Mouse (Mus musculus) mouse trophoblast stem cell (cell line): ENCODE measurements around the gene Ssbp4.

Source experiments
- in situ Hi-C, 2 experiments: fragments of 300-500 bp; cut with MseI, MboI; formaldehyde crosslinking; loops; 2 replicates in 1 of 2; 3 replicates in 1 of 2; pipeline ENCODE4 v1.15.1; 2025

The Ssbp4 gene

DNA sequence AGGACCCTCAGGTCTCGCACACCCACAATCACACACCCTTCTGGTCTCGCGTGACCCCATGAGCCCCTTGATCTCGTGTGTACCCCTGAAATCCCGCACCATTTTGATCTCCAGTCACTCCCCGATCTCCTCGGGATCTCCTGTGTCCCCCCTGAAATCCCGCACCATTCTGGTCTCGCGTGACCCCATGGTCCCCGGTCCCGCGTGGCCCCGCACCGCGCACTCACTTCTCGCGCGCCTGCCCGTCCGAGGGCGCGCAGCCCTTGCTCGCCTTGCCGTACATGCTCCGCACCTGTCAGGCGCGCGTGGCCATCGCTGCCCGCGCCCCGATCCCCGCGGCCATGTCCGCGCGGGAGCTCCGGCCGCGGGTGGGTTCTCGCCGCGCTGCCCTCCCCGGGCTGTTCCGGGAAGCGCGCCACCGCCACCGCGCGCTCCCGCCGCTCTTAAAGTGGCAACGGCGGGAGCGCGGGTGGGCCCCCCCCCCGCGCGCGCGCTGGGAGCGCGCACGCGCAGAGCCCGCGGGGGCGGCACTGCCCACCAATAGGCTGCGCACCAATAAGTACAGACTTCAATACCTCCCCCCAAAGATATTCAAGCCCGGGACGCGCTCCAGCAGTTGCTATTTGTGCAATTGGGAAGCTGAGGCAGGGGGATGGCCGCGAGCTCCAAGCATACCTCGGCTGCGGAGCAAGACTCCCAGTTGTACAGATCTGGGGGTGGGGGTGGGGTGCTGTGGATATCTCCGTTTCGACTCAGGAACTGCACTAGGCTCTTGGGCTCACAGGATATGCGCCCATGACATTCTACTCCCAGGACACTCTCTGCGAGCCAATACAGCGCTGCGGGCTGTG is 549 bp downstream of the Ssbp4 start:
- in situ Hi-C loops = no loop called here

DNA sequence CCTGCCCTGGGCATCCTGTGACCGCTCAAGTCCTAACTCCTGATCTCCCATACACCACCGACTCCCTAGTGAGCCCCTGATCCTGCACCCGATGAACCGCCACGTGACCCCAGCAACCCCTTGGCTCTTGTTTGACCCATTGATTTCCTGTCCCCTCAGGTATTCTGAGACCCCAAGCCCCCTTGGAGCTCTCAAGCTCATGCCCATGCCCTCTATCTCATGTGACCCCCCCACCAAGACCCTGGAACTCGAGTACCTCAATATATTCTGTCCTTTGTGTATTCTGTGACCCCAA is 1.1 kb downstream of the Ssbp4 start:
- in situ Hi-C loops = no loop called here

DNA sequence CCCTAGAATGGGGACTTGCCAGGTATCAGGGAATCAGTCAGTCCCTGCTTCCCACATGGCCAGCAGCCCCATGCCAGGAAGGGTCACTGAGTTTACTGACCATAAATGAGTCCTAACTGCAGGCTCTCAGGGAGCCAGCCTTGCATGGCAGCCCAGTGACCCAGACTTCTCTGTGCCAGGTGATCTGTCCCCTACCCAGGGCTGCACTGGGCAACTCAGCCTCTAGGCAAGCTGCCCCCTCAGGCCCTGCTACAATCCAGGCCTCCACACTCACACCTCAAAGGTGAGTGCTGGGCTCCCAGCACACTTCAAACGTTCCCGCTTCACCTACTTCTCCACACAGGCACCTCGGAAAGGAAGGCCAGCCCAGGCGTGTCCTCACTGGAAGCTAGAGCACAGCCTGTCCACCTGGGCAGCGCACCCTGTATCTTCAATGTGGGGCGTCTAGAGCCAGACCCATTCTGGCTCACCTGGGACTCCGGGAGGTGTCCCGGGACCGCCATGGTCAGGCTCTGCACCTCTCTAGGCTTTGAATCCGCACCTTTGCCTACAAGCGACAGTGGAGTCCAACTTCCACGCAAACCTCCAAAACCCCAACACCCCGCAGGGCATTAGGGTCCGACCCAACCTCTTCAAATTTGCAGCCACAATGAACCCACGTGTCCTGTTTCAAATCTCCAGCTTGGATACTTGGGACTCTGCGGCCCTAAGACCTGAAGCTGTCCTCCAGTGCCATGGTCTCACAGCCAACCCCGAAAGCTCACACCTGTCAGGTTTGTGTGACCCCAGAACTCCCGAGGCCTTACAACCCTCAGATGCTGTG is 1.7 kb downstream of the Ssbp4 start:
- in situ Hi-C loops = no loop called here

DNA sequence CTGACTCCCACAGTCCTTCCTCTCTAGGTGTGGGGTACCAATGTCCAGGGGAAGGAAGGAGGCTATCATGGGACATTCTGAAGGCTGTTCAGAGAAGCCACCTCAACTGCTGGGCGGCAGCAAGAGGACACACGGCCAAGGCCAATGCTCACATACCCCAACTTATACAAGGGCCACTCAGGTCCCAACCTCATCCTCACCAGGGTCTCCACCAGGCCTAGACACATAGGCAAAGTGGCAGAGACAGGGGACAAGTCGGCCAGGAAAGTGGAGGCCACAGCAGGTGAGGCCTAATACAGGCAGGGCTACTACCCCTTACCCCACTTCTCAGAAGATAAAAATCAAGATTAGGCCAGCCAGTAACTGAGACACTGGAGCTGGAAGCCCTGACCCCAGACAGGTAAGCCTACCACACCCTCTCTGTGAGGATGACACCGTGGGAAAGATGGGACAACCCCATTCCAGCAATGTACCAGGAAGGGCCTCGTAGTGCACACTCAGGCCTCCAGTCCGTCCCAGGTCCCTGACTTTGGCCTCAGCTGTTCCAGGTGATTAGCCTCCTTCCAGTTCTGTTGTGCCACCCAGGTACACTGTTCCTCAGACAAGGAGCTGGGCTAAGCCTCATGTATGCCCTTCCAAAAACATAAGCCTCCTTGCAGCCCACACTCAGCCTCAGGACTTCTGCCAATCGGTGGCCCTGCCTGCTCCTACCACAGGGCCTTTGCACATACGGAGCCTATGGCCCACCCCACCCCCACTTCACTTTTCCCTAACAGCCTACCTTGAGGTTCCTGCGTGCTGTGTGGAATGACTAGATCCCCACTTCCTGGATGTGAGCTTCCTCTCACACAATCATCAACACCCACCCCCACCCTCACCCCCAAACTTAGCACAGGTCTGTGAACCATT is 2.5 kb downstream of the Ssbp4 start:
- in situ Hi-C loops = no loop called here

DNA sequence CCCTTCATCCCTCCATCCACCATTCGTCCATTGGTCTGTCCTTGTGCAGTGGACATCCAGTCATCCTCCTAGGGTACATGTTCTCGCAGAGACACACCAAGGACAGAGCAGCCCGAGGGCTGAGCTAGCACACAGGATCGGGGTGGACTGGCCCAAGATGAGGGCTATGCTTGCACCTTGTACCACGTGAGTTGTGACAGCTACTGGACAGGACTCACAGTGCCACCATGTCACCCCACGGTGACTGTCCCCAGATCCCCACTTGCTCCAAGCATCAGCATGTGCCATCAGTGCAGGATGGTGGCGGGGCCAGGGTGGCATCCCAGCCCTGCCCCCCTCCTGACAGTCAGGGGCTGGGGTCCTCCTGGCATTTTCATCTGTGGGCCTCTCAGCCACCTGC is 4.1 kb downstream of the Ssbp4 start:
- in situ Hi-C loops = no loop called here

DNA sequence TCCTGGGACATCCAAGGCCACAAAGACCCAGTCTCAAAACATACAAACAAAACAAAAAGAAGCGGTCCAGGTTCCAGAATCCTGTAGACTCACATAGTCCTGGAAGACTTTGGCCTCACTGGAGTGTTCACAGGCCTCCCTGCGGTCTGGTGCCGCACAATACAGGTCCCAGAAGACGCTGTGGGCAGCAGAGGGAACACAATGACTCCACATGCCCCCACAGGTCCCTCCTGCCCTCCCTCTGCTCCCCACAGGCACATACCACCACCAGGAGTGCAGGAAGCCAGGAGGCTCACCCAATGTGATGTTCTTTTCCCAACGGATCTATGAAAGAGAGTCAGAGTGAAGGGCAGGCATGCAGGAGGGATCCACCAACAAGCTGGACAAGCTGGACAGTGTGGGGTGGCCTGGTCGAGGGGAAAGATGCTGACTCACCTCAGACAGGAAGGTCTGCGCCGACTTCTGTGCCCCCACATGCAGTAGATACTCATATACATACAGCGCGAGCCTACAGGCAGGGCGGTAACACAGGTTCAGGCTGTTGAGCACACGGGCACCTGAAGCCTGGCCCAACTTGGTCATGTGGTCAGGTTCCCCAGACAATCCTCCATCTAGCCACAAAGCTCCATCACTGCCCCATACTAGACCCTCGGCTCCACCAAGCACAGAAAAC is 6.4 kb downstream of the Ssbp4 start:
- in situ Hi-C loops = no loop called here

DNA sequence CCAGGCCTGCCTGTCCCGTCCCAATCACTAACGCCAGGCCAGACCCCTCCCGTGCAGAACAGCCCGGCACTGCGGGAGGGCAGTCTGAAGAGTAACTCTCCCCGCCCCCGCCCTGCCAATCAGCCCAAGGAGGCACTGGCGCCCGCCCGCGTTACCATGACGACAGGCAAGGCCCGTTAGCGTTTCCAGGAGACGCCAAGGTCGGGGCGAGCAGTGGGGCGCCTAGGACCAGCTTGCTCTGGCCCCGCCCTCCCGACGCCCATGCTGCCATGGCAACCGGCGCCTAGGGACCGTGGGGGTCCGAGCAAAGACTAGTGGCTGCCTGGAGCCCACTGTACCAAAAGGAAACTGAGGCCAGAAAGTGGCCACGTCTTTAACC is 7.4 kb downstream of the Ssbp4 start:
- in situ Hi-C loops = no loop called here

DNA sequence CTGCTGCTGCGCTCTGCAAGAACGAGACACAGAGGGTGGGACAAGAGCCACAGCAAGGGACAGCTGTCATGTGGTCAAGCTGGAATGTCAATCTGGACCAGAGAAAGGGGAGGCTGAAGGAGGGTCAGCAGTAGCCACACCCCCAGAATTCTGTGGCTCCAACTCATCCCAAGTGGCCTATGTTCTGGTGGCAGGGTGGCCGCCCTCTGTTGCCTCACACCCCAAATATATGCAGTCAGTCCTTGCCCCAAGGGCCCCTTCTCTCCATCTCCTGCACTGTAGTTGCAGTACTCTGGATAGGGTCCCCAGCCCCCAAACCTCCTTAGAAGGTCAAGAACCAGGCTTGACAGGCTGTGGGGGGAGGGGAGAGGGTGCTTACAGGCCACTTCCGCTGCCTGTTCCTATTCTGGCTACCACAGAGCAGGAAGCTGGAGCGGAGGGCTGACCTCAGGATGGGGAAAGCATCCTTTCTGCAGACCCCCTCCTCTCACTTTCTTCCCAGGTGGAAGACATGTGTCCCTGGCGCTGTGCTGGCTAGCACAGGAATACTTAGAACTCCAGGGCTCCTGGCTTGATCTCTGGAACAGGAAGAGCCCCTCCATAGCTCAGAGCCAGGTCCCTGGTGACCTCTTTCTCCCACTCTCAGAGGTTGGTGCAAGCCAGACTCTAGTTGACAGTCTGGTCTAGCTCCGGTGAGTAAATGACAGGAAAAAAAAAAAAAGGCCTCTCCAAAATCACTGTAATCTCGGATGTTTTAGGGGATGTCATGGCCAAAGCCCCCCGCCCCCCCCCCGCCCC is 8.0 kb downstream of the Ssbp4 start:
- in situ Hi-C loops = no loop called here

DNA sequence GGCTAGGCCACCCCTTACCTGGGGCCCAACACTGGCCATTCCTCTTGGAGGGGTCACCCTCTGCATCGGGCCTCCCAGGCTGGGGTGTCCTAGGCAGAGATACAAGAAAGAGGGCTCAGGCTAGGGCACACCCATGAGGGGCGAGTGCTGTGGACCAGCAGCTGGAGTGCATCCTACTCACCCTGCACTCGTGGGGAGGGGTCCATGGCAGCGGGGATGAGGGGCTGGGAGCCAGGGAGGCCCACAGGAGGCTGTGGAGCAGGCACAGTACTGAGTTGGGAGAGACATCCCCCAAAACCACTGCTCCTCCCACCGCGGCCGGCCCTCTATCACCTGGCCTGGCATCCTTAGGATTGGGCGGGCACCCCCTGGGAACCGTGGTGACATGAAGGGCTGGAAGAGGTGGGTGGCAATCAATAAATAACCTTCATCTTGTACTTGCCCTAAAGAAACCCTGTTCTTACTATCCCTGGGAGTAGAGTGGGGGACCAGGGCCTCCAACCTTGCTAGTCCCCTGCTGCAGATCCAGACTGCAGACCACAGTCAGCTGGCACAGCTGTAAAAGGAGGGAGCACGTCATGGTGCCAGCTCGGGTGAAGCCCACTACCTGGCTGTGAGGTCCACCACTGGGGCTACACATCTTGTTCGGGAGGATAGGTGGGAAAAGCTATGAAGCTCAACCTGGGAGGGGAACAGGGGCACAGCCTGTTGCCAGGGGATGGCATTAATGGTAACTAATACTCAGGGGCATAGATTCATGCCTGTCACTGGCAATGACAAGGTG is 9.0 kb downstream of the Ssbp4 start:
- in situ Hi-C loops = no loop called here

DNA sequence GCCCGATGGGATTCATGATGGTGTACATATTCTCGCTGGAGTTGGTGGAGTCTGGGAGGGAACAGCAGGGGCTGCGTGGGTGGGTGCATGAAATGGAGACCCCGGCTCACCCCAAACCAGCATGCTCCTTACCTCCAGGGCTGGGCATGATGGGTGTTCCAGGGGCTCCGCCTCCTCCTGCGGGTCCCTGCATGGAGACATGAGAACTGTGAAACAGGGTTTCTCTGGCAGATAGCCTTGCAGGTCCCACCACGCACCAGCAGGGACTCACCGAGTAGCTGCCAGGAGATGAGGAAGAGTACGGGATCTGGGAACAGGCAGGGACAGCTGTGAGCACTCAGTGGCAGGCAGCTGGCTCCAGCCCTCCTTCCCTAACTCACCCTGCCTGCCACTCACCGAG is 9.9 kb downstream of the Ssbp4 start:
- in situ Hi-C loops = no loop called here

DNA sequence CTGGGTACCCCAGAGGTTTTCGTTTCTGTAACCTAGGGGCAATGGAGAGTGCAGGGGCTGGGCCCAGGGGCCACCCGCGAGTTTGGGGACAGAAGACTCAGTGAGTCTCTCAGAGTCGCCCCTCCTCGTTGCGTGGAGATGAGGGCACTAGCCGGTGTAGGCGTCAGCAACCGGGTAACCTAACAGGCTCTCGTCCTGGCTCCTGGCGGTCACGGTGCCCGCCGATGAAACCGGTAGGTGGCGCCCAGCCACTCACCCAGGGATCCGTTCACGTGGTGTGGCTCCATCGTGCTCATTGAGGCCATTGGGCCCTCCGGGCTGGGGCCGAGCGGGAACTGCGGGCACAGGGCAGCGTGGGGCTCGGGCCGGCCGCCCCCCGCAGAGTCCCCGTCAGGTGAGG is 10.4 kb downstream of the Ssbp4 start:
- in situ Hi-C loops = no loop called here

DNA sequence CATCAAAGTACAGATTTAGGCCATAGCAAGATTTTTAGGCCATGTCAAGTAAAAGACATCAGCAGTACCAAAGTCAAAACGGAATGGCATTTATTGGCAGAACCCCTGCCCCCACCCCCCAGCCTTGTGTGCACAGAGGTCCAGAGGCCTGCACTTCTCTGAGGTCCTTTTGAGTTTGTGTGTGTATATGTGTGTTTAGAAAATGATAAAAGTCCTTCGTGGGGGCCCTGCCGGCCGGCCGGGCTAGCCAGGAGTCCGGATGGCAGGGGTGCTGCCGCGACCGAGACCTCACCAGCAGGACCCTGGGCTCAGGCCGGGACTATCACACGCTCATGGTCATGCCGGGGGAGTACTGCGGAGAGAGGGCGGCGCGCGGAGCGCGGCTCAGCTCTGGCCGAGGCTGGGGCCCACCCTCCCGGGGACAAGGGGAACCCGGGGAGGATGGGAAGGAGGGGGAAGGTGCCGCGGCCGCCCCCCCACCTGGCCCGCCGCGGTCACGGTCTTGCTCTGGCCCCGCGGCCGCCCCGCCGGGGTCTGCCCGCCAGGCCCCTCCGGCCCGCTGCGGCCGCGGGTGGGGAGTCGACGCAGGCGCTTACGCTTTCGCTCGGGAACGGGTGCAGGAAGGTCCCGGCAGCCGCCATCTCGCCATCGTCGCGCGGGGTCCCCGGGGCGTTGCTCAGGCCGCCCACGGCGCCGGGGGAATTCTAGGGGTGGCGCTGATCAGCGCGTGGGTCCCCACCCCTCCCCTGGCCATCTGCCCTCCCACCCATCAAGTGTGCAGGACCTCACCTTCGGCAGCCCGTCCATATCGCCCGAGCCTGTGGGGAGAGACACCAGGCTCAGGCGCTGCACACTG is 11.0 kb downstream of the Ssbp4 start:
- in situ Hi-C loops = no loop called here

DNA sequence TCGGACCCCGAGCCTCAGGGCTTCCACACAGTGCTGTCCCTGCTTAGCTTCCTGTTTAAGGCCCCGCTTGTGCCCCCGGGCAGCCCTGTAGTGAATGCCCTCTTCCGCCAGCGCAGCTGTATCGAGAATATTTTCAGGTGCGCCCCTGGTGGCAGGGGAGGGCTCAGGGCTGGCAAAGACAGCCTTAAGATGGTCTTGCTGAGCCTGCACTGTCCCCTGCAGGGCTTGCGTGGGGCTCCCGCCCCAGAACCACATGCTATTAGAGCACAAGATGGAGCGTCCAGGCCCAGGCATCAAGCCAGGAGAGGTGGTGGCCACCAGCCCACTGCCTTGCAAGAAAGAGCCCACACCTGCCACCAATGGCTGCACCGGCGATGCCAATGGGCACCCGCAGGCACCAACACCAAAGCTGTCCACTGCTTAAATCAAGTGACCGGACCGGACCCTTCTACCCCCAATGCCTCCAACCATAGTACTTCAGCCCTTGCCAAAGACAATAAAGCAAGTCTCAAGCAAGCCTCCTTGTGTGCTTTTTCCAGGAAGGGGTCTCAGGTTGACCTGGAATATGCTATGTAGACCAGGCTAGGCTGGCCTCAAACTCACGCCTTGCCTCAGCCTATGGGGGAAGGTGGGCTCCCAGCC is 11.8 kb downstream of the Ssbp4 start:
- in situ Hi-C loops = no loop called here

DNA sequence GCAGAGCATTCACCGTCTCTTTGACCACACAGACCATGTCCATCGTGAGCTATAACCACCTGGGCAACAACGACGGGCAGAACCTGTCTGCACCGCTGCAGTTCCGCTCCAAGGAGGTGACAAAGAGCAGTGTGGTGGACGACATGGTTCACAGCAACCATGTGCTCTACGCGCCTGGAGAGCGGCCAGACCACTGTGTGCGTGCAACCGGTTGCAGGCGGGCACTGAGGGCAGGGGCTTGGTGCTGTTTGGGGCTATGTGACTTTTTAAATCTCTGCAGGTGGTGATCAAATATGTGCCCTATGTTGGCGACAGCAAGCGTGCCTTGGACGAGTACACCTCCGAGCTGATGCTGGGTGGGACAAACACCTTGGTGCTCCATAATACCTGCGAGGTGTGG is 12.5 kb downstream of the Ssbp4 start:
- in situ Hi-C loops = no loop called here

DNA sequence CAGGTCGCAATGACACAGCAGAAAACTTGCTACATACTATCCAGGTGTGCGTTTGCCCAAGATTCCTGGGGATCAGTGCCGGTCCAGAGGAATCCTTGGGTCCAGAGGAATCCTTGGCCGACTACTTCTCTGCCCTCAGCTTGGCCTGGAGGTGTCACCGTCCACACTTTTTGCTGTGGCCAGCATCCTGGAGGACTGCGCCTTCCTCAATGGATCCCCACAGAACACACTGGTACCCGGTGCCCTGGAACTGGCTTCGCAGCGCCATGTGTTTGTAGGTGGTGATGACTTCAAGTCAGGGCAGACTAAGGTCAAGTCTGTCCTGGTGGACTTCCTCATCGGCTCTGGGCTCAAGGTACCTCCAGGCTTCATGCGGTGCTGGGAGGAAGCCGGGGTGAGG is 12.9 kb downstream of the Ssbp4 start:
- in situ Hi-C loops = no loop called here

DNA sequence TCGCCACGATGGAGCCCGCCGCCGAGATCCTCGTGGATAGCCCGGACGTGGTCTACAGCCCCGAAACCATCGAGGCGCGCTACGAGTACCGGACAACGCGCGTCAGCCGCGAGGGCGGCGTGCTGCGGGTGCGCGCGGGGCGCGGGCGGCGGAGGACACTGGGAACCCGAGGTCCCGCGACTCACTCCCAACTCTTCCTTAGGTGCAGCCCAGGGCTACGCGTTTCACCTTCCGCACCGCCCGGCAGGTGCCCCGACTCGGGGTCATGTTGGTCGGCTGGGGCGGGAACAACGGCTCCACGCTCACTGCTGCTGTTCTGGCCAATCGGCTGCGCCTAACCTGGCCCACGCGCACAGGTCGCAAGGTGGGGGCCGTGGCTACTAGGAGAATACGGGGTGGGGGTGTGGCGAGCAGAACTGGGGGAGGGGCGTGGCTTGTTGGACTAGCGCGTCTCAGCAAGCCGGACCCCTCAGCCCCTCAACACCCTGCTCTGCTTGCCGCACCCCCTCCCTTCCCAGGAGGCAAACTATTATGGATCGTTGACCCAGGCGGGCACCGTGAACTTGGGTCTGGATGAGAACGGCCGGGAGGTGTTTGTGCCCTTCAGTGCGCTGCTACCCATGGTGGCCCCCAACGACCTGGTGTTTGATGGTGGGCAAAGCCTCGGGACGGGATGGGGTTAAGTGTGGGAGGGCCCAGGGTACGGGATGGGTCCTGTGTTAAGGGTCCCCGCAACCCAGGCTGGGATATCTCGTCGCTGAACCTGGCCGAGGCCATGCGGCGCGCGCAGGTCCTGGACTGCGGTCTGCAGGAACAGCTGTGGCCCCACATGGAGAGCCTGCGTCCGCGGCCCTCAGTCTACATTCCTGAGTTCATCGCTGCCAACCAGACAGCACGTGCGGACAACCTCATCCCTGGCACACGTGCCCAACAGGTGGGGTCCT is 13.8 kb downstream of the Ssbp4 start:
- in situ Hi-C loops = no loop called here

DNA sequence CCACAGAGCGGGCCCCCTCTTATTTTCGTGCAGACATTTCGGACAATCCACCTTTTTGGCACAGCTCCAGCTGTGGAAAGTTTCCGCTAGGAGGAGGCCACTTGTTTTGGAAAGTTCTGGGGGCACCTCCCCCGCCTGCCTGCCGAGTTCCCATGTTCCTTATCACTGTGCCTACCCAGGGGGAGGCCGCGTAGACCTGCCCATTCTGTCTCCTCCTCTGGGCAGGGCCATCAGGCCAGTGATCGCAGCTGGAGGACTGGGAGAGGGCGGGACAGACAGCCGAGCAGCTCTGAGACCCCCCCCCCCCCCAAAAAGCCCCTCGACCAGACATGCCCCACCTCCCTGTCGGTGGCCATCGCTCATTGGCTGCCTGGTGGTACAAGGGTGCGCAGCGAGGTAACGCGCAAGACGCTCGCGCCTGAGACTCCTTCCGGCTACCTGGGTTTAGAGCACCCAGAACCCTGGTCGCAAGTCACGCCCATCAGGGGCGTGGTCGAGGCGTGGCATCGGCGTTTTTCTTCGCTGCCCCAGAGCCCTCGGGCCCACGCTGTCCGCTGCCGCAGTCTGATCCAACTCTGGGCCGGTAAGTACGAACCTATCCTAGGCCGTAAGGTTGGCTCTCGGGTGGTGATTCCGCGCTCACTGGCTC is 14.6 kb downstream of the Ssbp4 start, which contains the start of gene Isyna1:
TSS of gene Isyna1 (plus strand) at position 413 of the 649 bp plus-strand sequence.
- in situ Hi-C loops = no loop called here
